Mouse (Mus musculus) heart, postnatal 0 days (tissue): Measurements from ENCODE around the gene Ccdc151. TPM values are rescaled to one million over a fixed set of nuclear protein-coding genes. Genes with fewer than 3 reads are reported as not detected.
A peak's percentile ranks its signal among the peaks of the same experiment; 100 is the strongest.

Experiments
- ATAC-seq: fragments of 200-750 bp; cut with Nextera tagmentation; 2 replicates; pipeline ENCODE4 v1.8.0; 2017; ENCODE audit warnings: low read depth, moderate number of reproducible peaks, moderate library complexity; ENCODE audit not compliant: insufficient read depth
- DNase-seq: peaks from one replicate; pipeline ENCODE4 v3.0.0-alpha.2; 2016; ENCODE audit warnings: low spot score
- H3K27ac ChIP-seq: fragments of 300-500 bp; sonication (generic); 2 replicates; pipeline ENCODE4 v1.5.1; 2014; ENCODE audit warnings: low read depth, mild to moderate bottlenecking
- H3K27me3 ChIP-seq: fragments of 300-500 bp; sonication (generic); 2 replicates; pipeline ENCODE4 v1.6.1; 2014; ENCODE audit warnings: low read length, mixed read lengths; ENCODE audit not compliant: control insufficient read depth, insufficient read depth
- H3K36me3 ChIP-seq: fragments of 300-500 bp; sonication (generic); replicated peaks from 2 replicates; pipeline ENCODE4 v1.6.1; 2014; ENCODE audit warnings: low read length, mixed read lengths; ENCODE audit not compliant: control insufficient read depth, insufficient read depth
- H3K4me1 ChIP-seq: fragments of 300-500 bp; sonication (generic); 2 replicates; pipeline ENCODE4 v1.6.1; 2014; ENCODE audit warnings: antibody characterized with exemption; ENCODE audit not compliant: control insufficient read depth, insufficient read depth
- H3K4me2 ChIP-seq: fragments of 300-500 bp; sonication (generic); 2 replicates; pipeline ENCODE4 v1.6.1; 2014; ENCODE audit warnings: low read depth, mild to moderate bottlenecking, low read length, moderate library complexity
- H3K4me3 ChIP-seq: fragments of 300-500 bp; sonication (generic); 2 replicates; pipeline ENCODE4 v1.5.1; 2014; ENCODE audit warnings: low read depth, low read length
- H3K9ac ChIP-seq: fragments of 300-500 bp; sonication (generic); replicated peaks from 2 replicates; pipeline ENCODE4 v1.6.1; 2014; ENCODE audit warnings: low read depth, low read length, mixed read lengths
- H3K9me3 ChIP-seq: fragments of 300-500 bp; sonication (generic); replicated peaks from 2 replicates; pipeline ENCODE4 v1.6.1; 2016; ENCODE audit warnings: low read length; ENCODE audit not compliant: control insufficient read depth
- CTCF ChIP-seq: IDR thresholded peaks from 2 replicates; pipeline ENCODE4 v1.5.1; 2016; ENCODE audit warnings: antibody characterized with exemption, control low read depth, low read depth
- EP300 ChIP-seq: IDR thresholded peaks from 2 replicates; pipeline ENCODE4 v1.6.1; 2016; ENCODE audit warnings: antibody characterized with exemption, low read depth
- WGBS: fragments of 180-500 bp; shearing (Covaris S2); extraction: QIAGEN DNeasy Blood & Tissue Kit; methylation state at CpG from one replicate; pipeline ENCODE4 v1.1.7; 2014; 5-methylcytosine and 5-hydroxymethylcytosine counted together
- polyA plus RNA-seq: library from polyadenylated mRNA; unstranded; fragments of >200 nt; fragmentation: Nextera tagmentation; extraction: Ambion mirVana; gene quantifications from 2 replicates; pipeline ENCODE4 v1.2.1, GENCODE M21; 2015
- total RNA-seq: library from RNA; depleted of rRNA; stranded (reverse); fragments of >200 nt; gene quantifications from 2 replicates; pipeline ENCODE4 v1.2.3, GENCODE M21; 2014; ENCODE audit warnings: low replicate concordance; rRNA removed

Gene Ccdc151
- total RNA-seq (0.15 TPM in 1 of 2 replicates, not detected in the other), polyA plus RNA-seq (0.12 and 0.18 TPM in 2 replicates)

DNA sequence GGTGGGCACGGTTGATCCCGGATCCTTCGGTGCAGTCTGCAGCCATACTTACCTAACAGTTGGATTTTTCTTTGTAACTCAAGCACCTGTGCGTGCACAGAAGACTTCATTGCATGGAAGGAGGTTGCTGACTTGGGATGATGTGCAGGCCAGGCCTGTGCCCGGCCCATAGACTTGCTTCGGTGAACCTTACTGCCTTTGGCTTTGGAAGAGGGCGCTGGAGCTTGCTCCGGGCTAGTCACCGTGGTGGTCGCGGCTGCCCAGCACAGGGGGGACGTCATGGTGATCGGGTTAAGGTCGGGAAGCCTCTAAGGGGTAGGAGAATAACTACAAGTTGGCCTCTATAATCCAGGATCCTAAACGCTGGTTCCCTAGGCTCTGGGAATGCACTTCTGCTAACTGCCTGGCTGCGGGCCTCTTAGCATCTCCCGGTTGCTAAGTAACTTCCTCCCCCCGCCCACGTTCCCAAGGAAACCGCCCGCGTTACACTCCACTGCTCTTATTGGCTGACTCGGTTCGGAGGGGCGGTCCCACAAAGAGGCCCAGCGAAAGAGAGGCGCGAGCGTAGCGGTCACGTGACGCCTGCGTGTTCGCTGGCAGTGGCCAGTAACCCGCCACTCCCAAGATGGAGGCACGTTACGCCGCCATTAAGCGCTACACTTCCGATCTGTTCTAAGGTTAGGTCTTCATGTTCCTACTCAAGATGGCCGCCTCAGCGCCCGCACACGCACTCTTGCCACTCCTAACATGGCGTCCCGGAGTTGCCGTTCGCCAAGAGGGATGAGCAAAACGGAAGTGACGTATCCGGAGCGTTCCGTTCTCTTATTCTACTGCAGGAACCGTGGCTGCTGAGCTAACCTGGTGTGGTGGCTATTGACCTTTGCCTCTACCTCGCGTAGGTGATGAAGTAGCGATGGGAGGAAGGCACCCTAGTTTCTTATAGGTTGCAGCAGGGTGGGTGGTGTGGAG, at the start of gene Ccdc151, which contains the start of gene Prkcsh:
Ccdc151 (minus strand) TSS at position 441 of the 969 bp plus-strand sequence.
Prkcsh (plus strand) TSS at position 613 of the 969 bp plus-strand sequence.
- Histone ChIP-seq H3K9ac (peak within 1 kb of the TSS; percentile 49), H3K36me3 (peaks cover 33% of the 10 kb centered on the region), H3K4me1 (peaks cover 10% of the 10 kb centered on the region), H3K4me2 (peak within 1 kb of the TSS; percentile 76), H3K9me3 (no peaks in the 10 kb centered on the region), H3K4me3 (peak within 1 kb of the TSS; percentile 67), H3K27me3 (peaks cover 8% of the 10 kb centered on the region; the same call in 1 of the 2 replicates), H3K27ac (peak within 1 kb of the TSS; percentile 57)
- ATAC-seq (peak; percentile 98), DNase-seq (peak; percentile 99)
- 6% methylated on average over 57 of the region's 57 CpGs for WGBS
- no peak for TF ChIP-seq CTCF
- peak; percentile 39; the same call in 1 of the 2 replicates for TF ChIP-seq EP300

DNA sequence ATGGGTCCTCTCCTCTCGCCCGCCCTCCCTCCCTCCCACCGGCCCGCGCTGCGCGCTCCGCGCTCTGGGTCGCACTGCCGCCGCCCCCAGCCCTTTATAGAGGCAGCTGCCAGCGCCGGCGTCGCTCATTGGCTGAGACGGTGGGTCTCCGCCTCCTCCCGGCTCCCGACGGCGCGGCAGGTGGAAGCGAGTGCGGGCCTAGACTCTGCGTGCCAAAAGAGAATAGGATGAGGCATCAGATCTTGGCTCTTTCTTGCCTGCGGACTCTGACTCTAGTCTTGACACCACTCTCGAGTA, 49.5 kb upstream of the Ccdc151 start, which contains the start of gene Elavl3:
Elavl3 (minus strand) TSS at position 66 of the 297 bp plus-strand sequence.
- H3K9ac ChIP-seq = no peak within 1 kb of the TSS
- peaks cover 11% of the 10 kb centered on the region; the same call in 1 of the 2 replicates for H3K4me1 ChIP-seq
- ATAC-seq (no peak), DNase-seq (no peak)
- no peak within 1 kb of the TSS for H3K27ac ChIP-seq
- H3K9me3 ChIP-seq = no peaks in the 10 kb centered on the region
- peak within 1 kb of the TSS; percentile 60 for H3K4me2 ChIP-seq
- H3K27me3 ChIP-seq = peaks cover 67% of the 10 kb centered on the region
- TF ChIP-seq EP300 = no peak
- TF ChIP-seq CTCF = no peak
- WGBS = 2% methylated on average over 25 of the region's 28 CpGs
- H3K4me3 ChIP-seq = peak within 1 kb of the TSS; percentile 37
- H3K36me3 ChIP-seq = peaks cover 2% of the 10 kb centered on the region

DNA sequence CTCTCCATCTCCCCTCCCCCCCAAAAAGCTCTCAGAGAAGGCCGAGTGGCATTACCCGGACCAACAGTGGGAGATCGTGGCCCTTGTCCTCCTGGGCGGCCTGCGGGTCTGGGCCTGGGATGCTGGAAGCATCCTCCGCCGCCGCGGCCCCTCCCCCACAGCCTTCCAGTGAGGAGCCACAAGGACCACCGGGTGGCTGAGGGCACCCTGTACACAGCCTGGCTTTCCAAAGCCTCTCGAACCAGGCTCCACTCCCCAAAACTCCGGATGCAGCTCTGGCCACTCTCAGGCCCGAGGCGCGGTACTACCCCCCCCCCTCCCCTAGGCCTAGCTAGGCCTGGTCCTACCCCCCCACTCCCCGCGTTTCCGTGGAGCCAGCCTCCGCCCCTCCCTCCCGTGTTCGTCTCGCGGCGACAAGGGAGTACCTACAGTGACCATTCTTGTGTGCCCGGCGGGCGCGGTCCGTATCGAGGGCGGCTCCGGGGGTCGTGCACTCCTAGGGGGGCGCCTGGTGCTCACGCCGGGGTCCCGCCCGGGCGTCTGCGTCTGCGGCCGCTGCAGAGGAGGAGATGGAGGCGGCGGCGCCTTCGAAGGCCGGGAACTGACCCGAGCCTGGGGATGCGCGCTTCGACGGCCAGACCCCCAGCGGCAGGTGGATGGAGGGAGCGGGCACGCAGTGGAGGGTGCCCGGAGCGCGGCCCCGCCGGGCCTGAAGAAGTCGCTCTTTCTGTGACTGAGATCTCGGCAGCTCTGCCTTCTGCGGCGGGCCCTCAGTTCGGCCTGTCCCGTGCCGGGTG, 48.9 kb upstream of the Ccdc151 start:
- TF ChIP-seq CTCF = no peak
- no peak for TF ChIP-seq EP300
- no peaks in the 10 kb centered on the region for H3K36me3 ChIP-seq
- peak overlapping the region; percentile 37 for H3K4me3 ChIP-seq
- peaks cover 11% of the 10 kb centered on the region; the same call in 1 of the 2 replicates for H3K4me1 ChIP-seq
- peak overlapping the region; percentile 60 for H3K4me2 ChIP-seq
- H3K27ac ChIP-seq = no peak overlapping the region
- H3K9me3 ChIP-seq = no peaks in the 10 kb centered on the region
- WGBS = 3% methylated on average over 60 of the region's 67 CpGs
- H3K27me3 ChIP-seq = peaks cover 67% of the 10 kb centered on the region
- H3K9ac ChIP-seq = no peak overlapping the region
- ATAC-seq (no peak), DNase-seq (no peak)

DNA sequence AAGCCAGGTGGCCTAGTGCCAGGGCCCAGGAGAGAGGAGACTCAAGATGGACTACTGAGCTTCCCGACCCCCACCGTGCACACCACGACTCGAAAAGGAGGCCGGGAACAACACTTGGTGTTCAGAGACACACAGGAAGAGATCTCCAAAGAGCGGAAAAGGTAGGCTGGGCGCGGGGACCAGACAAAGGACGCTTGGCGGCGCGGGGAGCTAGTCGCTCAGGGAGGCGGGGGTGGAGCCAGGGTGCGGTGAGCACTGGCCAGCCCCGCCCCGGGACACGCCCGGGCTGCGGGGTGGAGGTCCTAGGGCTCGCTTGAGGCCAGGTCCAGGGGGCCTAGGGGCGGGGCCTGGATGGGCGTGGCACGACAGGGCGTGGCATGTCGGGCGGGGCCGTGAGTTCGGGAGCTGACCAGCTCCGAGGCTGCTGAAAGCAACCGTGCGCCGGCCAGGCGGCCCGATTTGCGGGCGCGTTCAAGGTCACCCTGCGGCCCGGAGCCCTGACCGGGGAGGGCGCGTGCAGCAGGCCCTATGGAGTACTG, 48.0 kb upstream of the Ccdc151 start:
- DNase-seq = no peak
- no peak for TF ChIP-seq CTCF
- TF ChIP-seq EP300 = no peak
- under 1% methylated on average over 37 of the region's 43 CpGs for WGBS
- Histone ChIP-seq H3K4me1 (peaks cover 11% of the 10 kb centered on the region; the same call in 1 of the 2 replicates), H3K9me3 (no peaks in the 10 kb centered on the region), H3K27me3 (peaks cover 63% of the 10 kb centered on the region), H3K4me3 (peak overlapping the region; percentile 37), H3K4me2 (peak overlapping the region; percentile 60), H3K36me3 (no peaks in the 10 kb centered on the region), H3K9ac (no peak overlapping the region), H3K27ac (no peak overlapping the region)
- ATAC-seq = peak; percentile 68; the same call in 1 of the 2 replicates
